Mouse (Mus musculus) c-Kit-positive CD71-positive TER-119-positive erythroid progenitor cells, embryonic 14.5 days (primary cell): ENCODE measurements around the gene Lingo1.

ENCODE experiments used
- DNase-seq: peaks from one replicate; pipeline ENCODE4 v3.0.0-alpha.2; 2013; ENCODE audit warnings: low spot score

Gene Lingo1

GRCm38 (mm10) chr9:56727703-56728684 lies 68.3 kb downstream of the Lingo1 start:
- no peak for DNase-seq

GRCm38 (mm10) chr9:56725814-56726213 lies 70.5 kb downstream of the Lingo1 start:
- peak; percentile 25 for DNase-seq

DNA sequence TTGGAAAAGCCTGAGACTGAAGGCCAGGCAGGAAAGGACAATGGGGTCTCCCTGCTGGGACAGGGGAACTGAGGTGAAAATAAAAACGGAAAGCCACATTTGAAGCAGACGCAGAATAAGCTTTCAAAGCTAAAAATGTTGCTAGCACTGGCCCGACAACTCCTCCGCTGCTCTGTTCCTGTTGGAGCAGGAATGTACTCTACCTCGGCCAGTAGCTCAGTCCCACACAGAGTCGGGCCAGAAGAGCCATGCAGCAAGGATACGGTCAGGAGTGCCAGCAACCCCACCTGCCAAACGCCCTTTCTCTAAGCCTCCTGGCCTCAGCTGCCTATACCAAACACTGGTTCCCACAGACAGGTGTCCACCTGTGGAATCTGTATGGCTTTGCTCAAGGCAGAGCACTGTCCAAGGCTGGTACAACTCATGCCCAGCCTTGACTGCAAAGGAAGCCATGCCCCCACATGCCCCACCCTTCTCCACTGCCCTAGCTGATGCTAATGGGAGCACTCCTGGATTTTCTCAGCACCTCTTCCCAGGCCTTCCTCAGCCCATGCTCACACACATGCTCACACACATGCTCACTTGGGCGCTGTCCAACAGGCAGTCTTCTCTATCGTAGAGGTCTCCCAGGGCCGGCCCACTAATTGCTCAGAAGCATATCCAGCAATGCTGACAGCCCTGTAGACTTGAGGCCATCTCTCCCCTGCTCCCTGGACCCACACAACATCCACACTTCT lies 74.0 kb downstream of the Lingo1 start:
- no peak for DNase-seq

DNA sequence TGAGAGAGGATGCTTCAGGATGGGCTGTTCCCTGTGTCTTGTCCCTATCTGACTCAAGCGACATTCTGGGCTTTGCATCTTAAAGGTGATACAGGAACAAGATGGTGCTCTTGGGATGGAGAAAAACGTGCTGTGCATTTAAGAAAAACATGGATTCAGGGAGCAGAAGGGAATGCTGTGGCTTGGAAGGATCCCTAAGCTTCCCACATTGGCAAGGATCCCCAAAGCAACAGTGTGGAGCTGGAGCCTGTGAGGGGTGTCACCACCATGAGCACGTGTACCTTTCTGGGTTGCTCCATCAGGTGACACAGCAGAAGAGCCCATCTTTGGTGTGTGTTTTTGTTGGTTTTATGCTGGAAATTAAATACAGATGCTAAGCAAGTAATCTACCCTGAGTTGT lies 77.3 kb downstream of the Lingo1 start:
- no peak for DNase-seq

GRCm38 (mm10) chr9:56716565-56716964 lies 79.7 kb downstream of the Lingo1 start:
- DNase-seq = no peak

DNA sequence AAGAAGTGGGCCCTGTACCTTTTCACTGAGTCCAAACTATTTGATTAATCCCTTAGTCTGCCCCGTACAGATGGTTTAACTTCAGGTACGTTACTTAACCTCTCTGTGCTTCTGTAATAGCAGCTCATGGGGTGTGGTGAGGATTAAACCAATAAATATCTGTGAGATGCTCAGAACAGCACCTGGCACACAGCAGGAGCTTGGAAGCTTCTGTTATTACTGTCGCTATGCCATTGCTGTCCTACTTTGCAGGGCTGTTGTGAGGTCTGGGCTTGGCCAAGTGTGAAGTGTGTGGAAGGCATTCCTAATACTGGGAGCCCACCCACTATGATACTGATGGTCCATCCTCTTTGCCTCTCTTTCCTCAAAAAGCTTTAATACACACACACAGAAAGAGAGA lies 80.2 kb downstream of the Lingo1 start:
- no peak for DNase-seq

- DNase-seq = no peak
These were observed 81.9 kb downstream of the Lingo1 start for GRCm38 (mm10) chr9:56714391-56714790.

GRCm38 (mm10) chr9:56712667-56713369 lies 83.5 kb downstream of the Lingo1 start:
- no peak for DNase-seq

- DNase-seq = no peak
These were observed 85.3 kb downstream of the Lingo1 start for GRCm38 (mm10) chr9:56710958-56711357.

DNA sequence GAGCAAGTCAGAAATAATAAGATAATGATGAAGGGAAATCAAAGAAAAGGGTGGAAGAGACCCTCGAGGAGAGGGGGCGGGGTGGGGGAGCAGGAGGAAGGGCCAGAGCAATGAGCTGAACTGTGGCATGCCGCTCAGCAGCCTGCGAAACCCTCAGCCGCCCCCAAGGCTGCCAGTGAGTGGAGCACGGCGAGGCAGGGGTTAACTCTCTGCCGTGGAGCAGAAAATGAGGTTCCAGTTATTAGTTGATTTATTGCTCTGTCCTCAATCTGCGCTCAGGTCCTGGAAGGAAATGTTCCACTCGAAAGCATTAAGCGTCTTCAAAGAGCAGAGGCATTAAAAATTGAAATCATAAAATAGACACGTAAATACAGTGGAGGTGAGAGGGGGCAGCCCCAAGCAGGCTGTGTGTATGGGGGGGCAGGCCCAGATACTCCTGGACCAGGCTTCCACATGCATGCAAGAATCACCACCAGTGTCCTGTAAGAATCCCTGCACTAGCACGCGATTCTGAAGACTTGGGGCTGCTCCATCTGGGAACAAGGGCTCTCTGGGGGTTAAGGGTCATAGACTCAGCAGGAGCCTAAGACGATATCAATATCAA lies 89.7 kb downstream of the Lingo1 start:
- DNase-seq = no peak

DNA sequence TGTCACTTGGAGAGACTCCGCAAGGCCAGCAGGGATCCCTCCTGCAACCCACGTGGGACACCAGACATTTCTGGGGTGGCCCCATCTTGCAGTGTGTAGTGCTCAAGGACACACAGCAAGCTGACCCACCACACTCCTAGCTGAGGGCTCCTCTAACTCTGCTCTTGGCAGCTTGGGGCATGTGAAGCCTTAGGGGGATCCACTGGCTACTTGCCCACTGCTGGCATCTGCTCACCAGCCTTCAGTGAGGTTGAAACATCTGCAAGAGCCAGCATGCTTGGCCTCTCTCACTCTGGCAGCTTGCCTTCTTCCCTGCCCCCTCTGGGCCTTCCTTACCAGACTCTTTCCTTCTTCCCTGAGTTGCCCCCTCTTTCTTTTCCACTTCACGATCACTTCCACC lies 94.9 kb downstream of the Lingo1 start:
- no peak for DNase-seq

DNA sequence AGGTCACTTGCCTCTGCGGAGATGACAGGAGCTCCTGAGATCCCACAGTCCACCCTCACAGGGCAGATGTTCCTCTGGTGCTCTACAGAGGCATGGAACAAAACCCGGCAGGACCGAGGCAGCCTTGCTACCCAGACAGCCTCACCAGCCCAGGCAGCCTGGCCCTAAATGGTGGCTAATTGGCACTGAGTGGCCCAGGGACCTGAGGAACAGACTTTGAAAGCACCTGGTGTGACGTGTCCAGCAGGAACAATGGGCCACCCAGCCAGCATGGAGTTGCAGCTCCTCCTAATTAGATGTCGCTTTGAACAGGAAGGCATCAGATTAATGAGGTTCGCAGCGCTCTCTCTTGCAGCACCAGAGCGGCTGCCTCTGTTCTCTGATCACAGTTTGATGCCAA lies 95.4 kb downstream of the Lingo1 start:
- DNase-seq = no peak

DNA sequence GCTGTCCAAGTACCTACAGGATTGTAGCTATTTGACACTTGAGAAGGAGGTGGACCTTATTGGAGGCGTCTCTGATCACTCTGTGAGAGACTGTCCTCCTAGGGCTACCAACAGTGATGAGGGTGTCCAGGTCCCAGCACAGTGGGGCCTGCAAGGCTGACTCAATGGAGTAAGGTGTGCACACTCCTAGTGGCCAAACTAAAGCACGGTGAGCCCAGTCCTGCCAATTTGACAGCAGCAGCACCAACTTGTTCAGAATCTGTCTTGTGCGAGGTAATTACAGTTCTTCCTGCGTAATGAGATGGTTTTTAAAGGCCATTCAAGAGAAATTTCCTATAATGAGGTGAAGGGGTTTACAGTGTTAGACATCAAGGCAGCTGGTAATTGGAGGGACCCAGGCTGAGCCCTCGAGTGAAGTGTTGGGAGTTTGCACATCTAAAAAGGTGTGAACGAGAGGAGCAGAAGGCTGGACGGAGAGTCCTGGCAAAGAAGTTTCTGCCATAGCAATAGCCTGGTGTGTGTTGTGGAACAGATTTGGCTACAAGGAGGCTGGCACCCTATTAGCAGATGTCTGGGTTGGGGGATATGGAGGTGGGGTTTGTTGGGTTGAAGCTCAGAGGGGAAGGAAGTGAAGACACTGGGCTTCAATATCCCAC lies 97.4 kb downstream of the Lingo1 start:
- no peak for DNase-seq

DNA sequence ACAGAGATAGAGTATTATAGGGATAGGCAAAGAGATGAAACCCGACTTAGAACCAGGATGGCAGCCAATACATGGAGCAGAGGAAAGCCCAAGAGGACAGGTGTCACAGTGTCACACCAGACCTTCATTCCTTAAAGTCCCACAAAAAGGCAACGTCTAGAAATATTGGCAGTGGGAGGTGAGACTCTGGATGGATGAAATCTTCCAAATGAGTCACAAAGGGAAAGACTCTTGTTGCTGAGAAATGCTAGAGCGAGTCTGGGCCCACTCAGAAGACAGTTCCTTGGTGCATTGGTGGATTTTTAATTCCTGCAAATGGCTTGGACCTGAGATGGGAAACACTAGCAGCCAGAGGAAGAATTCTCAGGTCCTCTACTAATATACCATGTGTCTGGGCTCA lies 102.2 kb downstream of the Lingo1 start:
- DNase-seq = no peak

DNA sequence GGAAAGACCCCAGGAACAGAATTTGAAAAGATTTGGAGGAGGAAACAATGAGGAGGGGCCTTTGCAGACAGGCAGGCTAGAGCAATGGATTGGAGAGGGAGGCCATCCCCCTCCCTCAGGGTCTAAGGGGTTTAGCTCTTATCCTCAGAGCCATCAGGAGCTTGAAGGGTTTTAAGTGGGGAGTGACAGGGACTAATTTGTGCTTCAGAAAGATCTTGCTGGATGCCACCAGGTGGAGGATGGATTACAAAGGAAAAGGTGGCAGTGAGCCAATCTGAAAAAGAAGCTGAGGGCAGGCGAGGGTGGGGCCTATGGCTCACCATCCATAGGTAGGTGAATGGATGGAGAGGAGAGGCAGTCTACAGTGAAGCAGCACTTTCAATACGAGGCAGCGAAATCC lies 105.0 kb downstream of the Lingo1 start:
- no peak for DNase-seq

DNA sequence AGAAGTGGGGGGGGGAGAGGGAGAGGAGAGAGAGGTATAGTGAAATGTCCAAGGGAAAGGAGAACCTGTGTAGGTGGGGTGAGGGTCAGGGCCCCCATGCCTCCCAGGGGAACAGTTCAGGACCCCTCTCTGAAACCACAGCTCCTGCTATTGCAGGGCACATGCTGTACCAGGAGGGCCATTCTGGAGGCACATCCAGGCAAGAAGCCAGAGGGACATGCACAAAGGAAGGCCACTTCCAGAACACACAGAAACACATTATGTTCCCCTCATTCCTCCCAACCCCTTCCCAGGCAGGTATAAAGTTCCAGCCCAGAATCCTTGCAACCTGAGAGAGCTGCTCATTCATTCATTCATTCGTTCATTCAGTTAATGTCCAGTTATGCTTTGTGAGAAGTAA lies 105.6 kb downstream of the Lingo1 start:
- DNase-seq = no peak

- DNase-seq = no peak
These were observed 108.8 kb downstream of the Lingo1 start for GRCm38 (mm10) chr9:56687490-56687889.

GRCm38 (mm10) chr9:56687145-56687477 lies 109.2 kb downstream of the Lingo1 start:
- DNase-seq = no peak

- DNase-seq = no peak
These were observed 109.7 kb downstream of the Lingo1 start for GRCm38 (mm10) chr9:56686339-56687144.

GRCm38 (mm10) chr9:56682826-56683225 lies 113.4 kb downstream of the Lingo1 start:
- DNase-seq = no peak

DNA sequence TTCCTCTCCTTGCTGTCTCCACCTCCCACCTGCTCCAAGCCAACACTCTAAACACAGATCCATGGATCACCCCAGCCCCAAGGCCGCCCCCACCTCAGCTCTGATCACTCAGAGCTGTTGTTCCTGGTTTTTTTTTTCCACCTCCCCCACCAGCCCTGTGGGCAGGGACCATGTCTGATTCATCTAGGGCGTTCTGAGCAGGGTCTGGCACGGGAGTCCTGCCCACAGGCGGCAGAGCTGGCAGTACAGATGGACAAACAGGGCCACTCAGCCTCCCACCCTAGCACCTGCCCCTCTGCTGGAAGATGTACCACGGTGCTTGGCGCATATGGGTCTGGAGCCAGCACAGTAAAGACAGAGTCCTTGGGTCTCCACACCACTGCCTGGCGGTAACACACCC lies 114.3 kb downstream of the Lingo1 start:
- no peak for DNase-seq
